Mouse (Mus musculus) liver, adult 2 months (tissue): ENCODE results near the gene Gm8369. TPM values are rescaled to one million over a fixed set of nuclear protein-coding genes. Genes with fewer than 3 reads are reported as not detected.

Experiments
- DNase-seq: peaks from one replicate; pipeline ENCODE4 v3.0.0-alpha.2; 2011; ENCODE audit warnings: low read depth, low spot score; ENCODE audit errors: extremely low read depth
- H3K27ac ChIP-seq: fragments of 200-500 bp; replicated peaks from 2 replicates; pipeline ENCODE4 v1.5.1; 2012; ENCODE audit warnings: low read depth, mild to moderate bottlenecking, control low read depth, inconsistent platforms, low read length; ENCODE audit not compliant: insufficient read depth
- H3K27me3 ChIP-seq: fragments of 200-500 bp; 2 replicates; pipeline ENCODE4 v1.6.1; 2012; ENCODE audit warnings: mild to moderate bottlenecking, moderate library complexity, low read length, inconsistent platforms; ENCODE audit not compliant: control insufficient read depth, insufficient read depth
- H3K36me3 ChIP-seq: fragments of 200-500 bp; 2 replicates; pipeline ENCODE4 v1.6.1; 2012; ENCODE audit warnings: low read length, inconsistent platforms; ENCODE audit not compliant: control insufficient read depth, insufficient read depth
- H3K4me1 ChIP-seq: fragments of 200-500 bp; 2 replicates; pipeline ENCODE4 v1.6.1; 2011; ENCODE audit warnings: low read length; ENCODE audit not compliant: control insufficient read depth, insufficient read depth
- H3K4me3 ChIP-seq: fragments of 200-500 bp; 2 replicates; pipeline ENCODE4 v1.5.1; 2011; ENCODE audit warnings: low read depth, mild to moderate bottlenecking, control low read depth, low read length, moderate library complexity; ENCODE audit not compliant: insufficient read depth
- H3K79me2 ChIP-seq: fragments of 200-500 bp; 2 replicates; pipeline ENCODE4 v1.6.1; 2012; ENCODE audit warnings: inconsistent platforms, mild to moderate bottlenecking, low read length, moderate library complexity; ENCODE audit not compliant: control insufficient read depth, insufficient read depth
- H3K9ac ChIP-seq: fragments of 200-500 bp; 2 replicates; pipeline ENCODE4 v1.6.1; 2012; ENCODE audit warnings: low read depth, mild to moderate bottlenecking, control low read depth, inconsistent platforms, low read length
- CTCF ChIP-seq: fragments of 200-500 bp; IDR thresholded peaks from 2 replicates; pipeline ENCODE4 v1.5.1; 2011; ENCODE audit warnings: low read depth, low read length, control low read depth
- POLR2A ChIP-seq: fragments of 200-500 bp; IDR thresholded peaks from 2 replicates; pipeline ENCODE4 v1.6.1; 2011; ENCODE audit warnings: low read length, control low read depth; ENCODE audit not compliant: insufficient read depth; ENCODE audit errors: extremely low read depth
- WGBS: fragments of 180-500 bp; shearing (Covaris S2); methylation state at CpG from one replicate; pipeline ENCODE4 v1.1.7; 2018; 5-methylcytosine and 5-hydroxymethylcytosine counted together
- polyA plus RNA-seq: library from polyadenylated mRNA; depleted of rRNA; stranded (reverse); fragments of >200 nt; gene quantifications from 2 replicates; pipeline ENCODE4 v1.2.3, GENCODE M21; 2012
- total RNA-seq: library from RNA; depleted of rRNA; stranded (reverse); fragments of >200 nt; gene quantifications from 2 replicates; pipeline ENCODE4 v1.2.3, GENCODE M21; 2014

Gene Gm8369
- total and polyA plus RNA-seq, 2 experiments: 0.48 to 1.4 TPM

DNA sequence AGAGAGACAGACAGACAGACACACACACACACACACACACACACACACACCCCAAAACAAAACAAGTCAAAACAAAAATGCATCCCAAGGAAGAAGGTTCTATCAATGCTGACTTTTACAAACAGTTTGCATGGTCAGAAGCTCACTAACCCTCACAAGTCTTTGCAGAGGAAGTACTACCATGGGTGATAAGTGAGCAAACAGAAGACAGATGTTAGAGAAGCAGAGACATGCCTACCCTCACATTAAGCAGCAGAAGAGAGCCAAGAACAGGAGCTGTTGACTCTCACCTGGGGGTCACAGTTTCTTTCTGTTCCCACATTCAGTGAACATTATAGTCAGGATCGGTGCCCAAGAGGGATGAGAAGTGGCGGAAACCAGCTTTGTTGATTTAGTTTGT is 6.0 kb upstream of the Gm8369 start:
- 86% methylated on average over 2 of the region's 2 CpGs for WGBS
- no peak overlapping the region for H3K27ac ChIP-seq

GRCm38 (mm10) chr19:11482684-11483083 is 3.1 kb upstream of the Gm8369 start:
- WGBS: 93% methylated on average over 2 of the region's 2 CpGs
- H3K4me3 ChIP-seq: no peak overlapping the region
- no peak for TF ChIP-seq POLR2A
- TF ChIP-seq CTCF: no peak

More for the DNA sequence above, 6.0 kb upstream of the Gm8369 start:
- Histone ChIP-seq H3K9ac (no peak overlapping the region), H3K27me3 (no peaks in the 10 kb centered on the region), H3K4me1 (no peaks in the 10 kb centered on the region), H3K79me2 (no peaks in the 10 kb centered on the region), H3K4me3 (no peak overlapping the region), H3K36me3 (no peaks in the 10 kb centered on the region)
- DNase-seq: no peak
- TF ChIP-seq POLR2A (no peak), CTCF (no peak)

GRCm38 (mm10) chr19:11483941-11484340 is 1.8 kb upstream of the Gm8369 start:
- WGBS: 71% methylated on average over 4 of the region's 4 CpGs
- no peak for DNase-seq
- Histone ChIP-seq H3K4me3 (no peak overlapping the region), H3K36me3 (no peaks in the 10 kb centered on the region), H3K4me1 (no peaks in the 10 kb centered on the region), H3K27me3 (no peaks in the 10 kb centered on the region), H3K27ac (no peak overlapping the region), H3K9ac (no peak overlapping the region), H3K79me2 (no peaks in the 10 kb centered on the region)
- TF ChIP-seq CTCF: no peak
- no peak for TF ChIP-seq POLR2A

More at GRCm38 (mm10) chr19:11482684-11483083, 3.1 kb upstream of the Gm8369 start:
- Histone ChIP-seq H3K4me1 (no peaks in the 10 kb centered on the region), H3K27ac (no peak overlapping the region), H3K36me3 (no peaks in the 10 kb centered on the region), H3K27me3 (no peaks in the 10 kb centered on the region), H3K9ac (no peak overlapping the region), H3K79me2 (no peaks in the 10 kb centered on the region)
- DNase-seq: no peak

DNA sequence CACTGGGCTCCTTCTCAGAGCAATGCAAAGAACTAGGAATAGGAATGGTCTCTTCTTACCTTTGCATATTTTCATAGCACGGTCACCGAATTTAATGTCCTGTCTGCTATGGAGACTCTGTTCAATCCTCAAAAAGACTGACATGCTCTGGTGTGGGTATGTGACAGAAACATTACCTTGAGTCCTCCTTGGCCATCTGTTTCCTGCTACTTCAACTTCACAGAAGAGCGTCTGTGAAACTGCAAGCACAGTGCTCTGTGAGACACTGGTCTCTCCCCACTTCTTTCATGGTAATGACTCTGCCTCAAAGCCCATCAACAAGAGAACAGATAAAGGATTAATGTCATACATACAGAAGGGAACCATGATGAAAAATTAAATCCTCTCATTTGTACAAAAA is 1.4 kb upstream of the Gm8369 start:
- Histone ChIP-seq H3K27ac (no peak overlapping the region), H3K27me3 (no peaks in the 10 kb centered on the region), H3K4me1 (no peaks in the 10 kb centered on the region), H3K36me3 (no peaks in the 10 kb centered on the region), H3K4me3 (no peak overlapping the region), H3K9ac (no peak overlapping the region), H3K79me2 (no peaks in the 10 kb centered on the region)
- DNase-seq: no peak
- 84% methylated on average over 3 of the region's 3 CpGs for WGBS
- no peak for TF ChIP-seq CTCF
- TF ChIP-seq POLR2A: no peak

- Histone ChIP-seq H3K9ac (no peak overlapping the region), H3K27me3 (no peaks in the 10 kb centered on the region), H3K36me3 (no peaks in the 10 kb centered on the region), H3K4me1 (no peaks in the 10 kb centered on the region), H3K4me3 (no peak overlapping the region), H3K79me2 (no peaks in the 10 kb centered on the region), H3K27ac (no peak overlapping the region)
- DNase-seq: no peak
- TF ChIP-seq POLR2A: no peak
- 83% methylated on average over 3 of the region's 3 CpGs for WGBS
Observed at GRCm38 (mm10) chr19:11485266-11485665, 472 bp upstream of the Gm8369 start.

- DNase-seq: no peak
- no peaks in the 10 kb centered on the region for H3K27me3 ChIP-seq
- no peaks in the 10 kb centered on the region for H3K4me1 ChIP-seq
- H3K27ac ChIP-seq: no peak overlapping the region
- H3K4me3 ChIP-seq: no peak overlapping the region
- no peak for TF ChIP-seq POLR2A
- no peak for TF ChIP-seq CTCF
- H3K36me3 ChIP-seq: no peaks in the 10 kb centered on the region
- 82% methylated on average over 1 of the region's 1 CpGs for WGBS
- no peak overlapping the region for H3K9ac ChIP-seq
- H3K79me2 ChIP-seq: no peaks in the 10 kb centered on the region
Observed at GRCm38 (mm10) chr19:11486599-11486998, 861 bp downstream of the Gm8369 start.
